Mouse (Mus musculus) intestine, postnatal 0 days (tissue): ENCODE data around the gene Bub1. TPM values are rescaled to one million over a fixed set of nuclear protein-coding genes. Genes with fewer than 3 reads are reported as not detected.

Experiments used
- ATAC-seq: fragments of 200-750 bp; cut with Nextera tagmentation; 2 replicates; pipeline ENCODE4 v1.8.0; 2017; ENCODE audit warnings: mild to moderate bottlenecking, moderate TSS enrichment, moderate library complexity
- H3K27ac ChIP-seq: fragments of 300-500 bp; sonication (generic); 2 replicates; pipeline ENCODE4 v1.5.1; 2014; ENCODE audit warnings: mild to moderate bottlenecking, low read depth, low read length, moderate library complexity
- H3K27me3 ChIP-seq: fragments of 300-500 bp; sonication (generic); replicated peaks from 2 replicates; pipeline ENCODE4 v1.6.1; 2014; ENCODE audit warnings: low read length, mixed read lengths; ENCODE audit not compliant: control insufficient read depth, insufficient read depth
- H3K36me3 ChIP-seq: fragments of 300-500 bp; sonication (generic); 2 replicates; pipeline ENCODE4 v1.6.1; 2014; ENCODE audit warnings: mild to moderate bottlenecking, moderate library complexity; ENCODE audit not compliant: control insufficient read depth, insufficient read depth
- H3K4me1 ChIP-seq: fragments of 300-500 bp; sonication (generic); replicated peaks from 2 replicates; pipeline ENCODE4 v1.6.1; 2014; ENCODE audit warnings: antibody characterized with exemption, low read length, mixed read lengths; ENCODE audit not compliant: control insufficient read depth, insufficient read depth
- H3K4me2 ChIP-seq: fragments of 300-500 bp; sonication (generic); replicated peaks from 2 replicates; pipeline ENCODE4 v1.6.1; 2014; ENCODE audit warnings: low read depth, mild to moderate bottlenecking, moderate library complexity
- H3K4me3 ChIP-seq: fragments of 300-500 bp; sonication (generic); 2 replicates; pipeline ENCODE4 v1.5.1; 2014; ENCODE audit warnings: low read depth, low read length
- H3K9ac ChIP-seq: fragments of 300-500 bp; sonication (generic); 2 replicates; pipeline ENCODE4 v1.6.1; 2014; ENCODE audit warnings: mild to moderate bottlenecking, low read depth, low read length
- H3K9me3 ChIP-seq: fragments of 300-500 bp; sonication (generic); 2 replicates; pipeline ENCODE4 v1.6.1; 2016; ENCODE audit warnings: mixed run types; ENCODE audit not compliant: control insufficient read depth
- CTCF ChIP-seq: sonication (generic); IDR thresholded peaks from 2 replicates; pipeline ENCODE4 v1.5.1; 2016; ENCODE audit warnings: low read depth, mild to moderate bottlenecking, control low read depth, antibody characterized with exemption, moderate library complexity
- WGBS: fragments of 180-500 bp; shearing (Covaris S2); extraction: QIAGEN DNeasy Blood & Tissue Kit; methylation state at CpG from one replicate; pipeline ENCODE4 v1.1.7; 2014; 5-methylcytosine and 5-hydroxymethylcytosine counted together
- polyA plus RNA-seq: library from polyadenylated mRNA; unstranded; fragments of >200 nt; fragmentation: Nextera tagmentation; extraction: Ambion mirVana; gene quantifications from 2 replicates; pipeline ENCODE4 v1.2.1, GENCODE M21; 2015

The Bub1 gene
- 5.1 and 6.3 TPM in 2 replicates for polyA plus RNA-seq

DNA sequence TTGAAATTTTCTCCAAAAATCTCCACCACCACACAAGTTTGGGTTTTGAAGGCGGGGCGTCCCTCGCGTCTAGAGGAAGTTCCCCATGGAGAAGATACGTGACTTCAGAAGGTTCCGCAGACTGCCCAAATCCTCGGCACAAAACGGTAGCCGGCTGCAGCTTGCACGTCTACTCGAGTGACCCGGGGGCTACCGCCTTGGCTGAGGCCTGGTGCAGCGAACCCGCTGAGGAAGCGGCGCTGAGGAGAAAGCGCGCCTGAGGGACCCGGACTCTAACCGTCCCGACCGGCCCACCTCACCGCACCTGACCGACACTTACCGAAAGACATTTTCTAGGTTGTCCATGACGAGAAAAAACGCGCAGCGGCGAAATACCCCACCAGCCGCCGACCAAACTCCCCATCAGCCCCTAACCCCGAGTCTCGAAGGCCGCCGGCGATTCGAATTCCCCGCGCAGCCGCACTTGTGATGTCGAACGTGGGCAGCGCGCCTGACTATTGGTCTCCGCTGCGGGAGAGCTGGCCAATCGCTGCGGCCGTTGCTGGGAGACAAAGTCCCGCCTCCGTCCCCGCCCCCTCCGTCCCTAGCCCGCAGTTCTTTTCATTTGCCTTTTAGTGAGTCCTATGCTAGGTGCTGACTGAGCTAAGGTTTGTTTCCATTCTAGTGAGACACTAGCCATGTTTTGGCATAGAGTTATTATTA lies at the start of gene Bub1:
Bub1 (minus strand) TSS at position 465 of the 702 bp plus-strand sequence.
- H3K36me3 ChIP-seq = no peaks in the 10 kb centered on the region; the same call in 1 of the 2 replicates
- H3K27me3 ChIP-seq = no peaks in the 10 kb centered on the region
- peak within 1 kb of the TSS; percentile 52; the same call in 1 of the 2 replicates for H3K9ac ChIP-seq
- H3K4me2 ChIP-seq = peak within 1 kb of the TSS; percentile 89
- no peaks in the 10 kb centered on the region for H3K9me3 ChIP-seq
- H3K27ac ChIP-seq = no peak within 1 kb of the TSS
- ATAC-seq = peak; percentile 95
- H3K4me3 ChIP-seq = peak within 1 kb of the TSS; percentile 74
- WGBS = under 1% methylated on average over 56 of the region's 56 CpGs
- no peaks in the 10 kb centered on the region for H3K4me1 ChIP-seq
- no peak for TF ChIP-seq CTCF

DNA sequence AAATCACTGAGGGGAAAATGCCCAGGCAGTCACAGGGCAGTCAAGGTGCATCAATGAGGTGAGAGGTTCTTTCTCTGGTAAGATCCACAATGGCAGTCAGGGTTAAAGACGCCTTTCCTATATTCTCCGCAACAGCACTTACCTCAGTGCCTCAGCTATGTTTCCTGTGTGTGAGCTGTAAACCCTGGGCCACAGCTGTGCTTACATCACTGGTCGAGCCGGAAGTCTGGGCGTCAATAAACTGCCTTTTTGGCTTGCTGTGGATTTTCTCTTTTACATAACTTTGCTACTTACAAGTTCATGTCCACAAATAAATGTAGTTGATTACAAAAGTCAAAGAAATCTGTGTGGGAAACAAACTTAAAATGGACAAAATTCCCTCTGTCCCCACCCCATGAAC lies 49.4 kb upstream of the Bub1 start:
- ATAC-seq = no peak
- no peak overlapping the region for H3K27ac ChIP-seq
- 53% methylated on average over 5 of the region's 5 CpGs for WGBS

DNA sequence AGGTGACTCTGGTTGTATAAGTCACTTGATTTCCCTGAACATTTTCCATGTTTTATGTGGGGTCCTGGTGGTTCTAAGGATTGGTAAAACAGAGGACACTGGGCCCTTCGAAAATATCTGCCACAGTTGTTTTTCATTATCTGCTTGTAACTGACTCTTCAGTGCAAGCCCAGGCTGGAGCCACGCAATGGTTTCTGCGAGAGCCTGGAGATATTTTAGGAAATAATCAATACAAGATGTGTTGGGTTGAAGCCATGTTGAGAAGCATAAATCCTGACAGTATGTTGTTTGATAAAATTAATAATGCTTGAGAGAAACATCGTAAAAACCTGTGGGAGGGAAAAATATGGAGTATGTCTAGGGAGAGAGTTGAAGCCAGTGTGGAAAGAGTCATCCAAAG lies 32.7 kb upstream of the Bub1 start:
- H3K9ac ChIP-seq = no peak overlapping the region
- no peaks in the 10 kb centered on the region for H3K27me3 ChIP-seq
- WGBS = 86% methylated on average over 4 of the region's 4 CpGs
- no peak overlapping the region for H3K27ac ChIP-seq
- H3K9me3 ChIP-seq = no peaks in the 10 kb centered on the region
- TF ChIP-seq CTCF = no peak
- H3K4me2 ChIP-seq = no peak overlapping the region
- H3K36me3 ChIP-seq = no peaks in the 10 kb centered on the region
- ATAC-seq = no peak
- H3K4me1 ChIP-seq = no peaks in the 10 kb centered on the region
- H3K4me3 ChIP-seq = no peak overlapping the region

More for the DNA sequence above, 49.4 kb upstream of the Bub1 start:
- no peak overlapping the region for H3K4me2 ChIP-seq
- H3K4me1 ChIP-seq = no peaks in the 10 kb centered on the region
- H3K27me3 ChIP-seq = no peaks in the 10 kb centered on the region
- H3K9me3 ChIP-seq = no peaks in the 10 kb centered on the region
- no peak overlapping the region for H3K9ac ChIP-seq
- no peak overlapping the region for H3K4me3 ChIP-seq
- no peak for TF ChIP-seq CTCF
- no peaks in the 10 kb centered on the region for H3K36me3 ChIP-seq

DNA sequence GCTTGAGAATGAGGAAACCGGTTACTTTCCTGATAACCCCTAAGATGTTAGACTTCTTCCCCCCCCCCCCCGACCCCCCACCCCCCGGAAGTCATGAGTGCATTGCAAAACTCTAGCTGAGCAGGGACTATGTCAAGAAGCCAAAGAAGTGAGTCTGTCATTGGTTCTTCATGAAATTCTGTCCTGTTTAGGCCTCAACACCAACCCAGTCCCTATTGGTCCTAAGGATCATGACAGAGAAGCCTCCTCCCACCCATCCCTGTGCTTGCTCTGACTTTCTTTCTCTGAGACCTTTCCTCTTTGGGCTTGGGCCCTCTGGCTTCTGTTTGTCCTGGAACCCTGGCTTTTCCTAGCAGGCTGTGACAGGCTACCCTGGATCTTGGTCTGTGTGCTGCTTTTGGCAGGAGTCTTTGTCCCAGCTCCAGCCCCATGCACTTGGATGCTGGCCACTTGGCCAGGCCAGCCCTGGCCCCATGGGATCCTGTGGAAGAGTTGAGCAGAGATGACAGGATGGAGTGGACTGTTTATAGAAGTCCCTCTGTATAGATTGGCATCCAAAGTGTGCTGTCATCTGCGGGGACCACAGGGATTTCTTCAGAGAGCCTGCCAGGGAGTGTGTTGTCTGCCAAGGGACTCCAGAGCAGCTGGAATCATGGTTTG lies 22.8 kb upstream of the Bub1 start:
- Histone ChIP-seq H3K9me3 (no peaks in the 10 kb centered on the region), H3K27ac (no peak overlapping the region), H3K4me3 (no peak overlapping the region), H3K36me3 (no peaks in the 10 kb centered on the region), H3K4me1 (no peaks in the 10 kb centered on the region), H3K9ac (no peak overlapping the region), H3K27me3 (no peaks in the 10 kb centered on the region), H3K4me2 (no peak overlapping the region)
- ATAC-seq = no peak
- no peak for TF ChIP-seq CTCF
- 38% methylated on average over 3 of the region's 4 CpGs for WGBS

GRCm38 (mm10) chr2:127850371-127850770 lies 18.7 kb upstream of the Bub1 start:
- Histone ChIP-seq H3K9me3 (no peaks in the 10 kb centered on the region), H3K4me2 (no peak overlapping the region), H3K9ac (no peak overlapping the region), H3K4me3 (no peak overlapping the region), H3K27me3 (no peaks in the 10 kb centered on the region), H3K36me3 (no peaks in the 10 kb centered on the region), H3K4me1 (no peaks in the 10 kb centered on the region), H3K27ac (no peak overlapping the region)
- TF ChIP-seq CTCF = no peak
- WGBS = 68% methylated on average over 2 of the region's 2 CpGs
- ATAC-seq = no peak

- no peaks in the 10 kb centered on the region for H3K27me3 ChIP-seq
- whole genome bisulfite sequencing = 26% methylated on average over 1 of the region's 1 CpGs
- TF ChIP-seq CTCF = no peak
Observed at GRCm38 (mm10) chr2:127846571-127846970, 14.9 kb upstream of the Bub1 start.

More at GRCm38 (mm10) chr2:127846571-127846970, 14.9 kb upstream of the Bub1 start:
- Histone ChIP-seq H3K9ac (no peak overlapping the region), H3K4me2 (no peak overlapping the region), H3K36me3 (no peaks in the 10 kb centered on the region), H3K27ac (no peak overlapping the region), H3K4me1 (no peaks in the 10 kb centered on the region), H3K9me3 (no peaks in the 10 kb centered on the region), H3K4me3 (no peak overlapping the region)
- no peak for ATAC-seq
